Mouse (Mus musculus) embryonic facial prominence, embryonic 11.5 days (tissue): ENCODE results near the gene Sdccag8. TPM values are rescaled to one million over a fixed set of nuclear protein-coding genes. Genes with fewer than 3 reads are reported as not detected.

Source experiments
- ATAC-seq: fragments of 200-750 bp; cut with Nextera tagmentation; replicated peaks from 2 replicates; pipeline ENCODE4 v1.8.0; 2017; ENCODE audit warnings: low read depth; ENCODE audit not compliant: insufficient number of reproducible peaks, low FRiP score, low TSS enrichment
- DNase-seq: peaks from one replicate; pipeline ENCODE4 v3.0.0-alpha.2; 2015; ENCODE audit warnings: low spot score
- H3K27ac ChIP-seq: fragments of 300-500 bp; sonication (generic); replicated peaks from 2 replicates; pipeline ENCODE4 v1.5.1; 2014; ENCODE audit warnings: mild to moderate bottlenecking, low read depth, low read length, control low read depth
- H3K27me3 ChIP-seq: fragments of 300-500 bp; sonication (generic); 2 replicates; pipeline ENCODE4 v1.6.1; 2014; ENCODE audit warnings: mild to moderate bottlenecking, low read length, moderate library complexity, mixed read lengths; ENCODE audit not compliant: control insufficient read depth, insufficient read depth
- H3K36me3 ChIP-seq: fragments of 300-500 bp; sonication (generic); replicated peaks from 2 replicates; pipeline ENCODE4 v1.6.1; 2014; ENCODE audit warnings: low read depth, mild to moderate bottlenecking, low read length, moderate library complexity, mixed read lengths; ENCODE audit not compliant: control insufficient read depth, insufficient read depth
- H3K4me1 ChIP-seq: fragments of 300-500 bp; sonication (generic); 2 replicates; pipeline ENCODE4 v1.6.1; 2014; ENCODE audit warnings: low read length, mixed read lengths; ENCODE audit not compliant: control insufficient read depth, insufficient read depth
- H3K4me2 ChIP-seq: fragments of 300-500 bp; sonication (generic); 2 replicates; pipeline ENCODE4 v1.6.1; 2014; ENCODE audit warnings: low read depth, mild to moderate bottlenecking, control low read depth, low read length, moderate library complexity
- H3K4me3 ChIP-seq: fragments of 300-500 bp; sonication (generic); 2 replicates; pipeline ENCODE4 v1.5.1; 2014; ENCODE audit warnings: low read depth, low read length, control low read depth
- H3K9ac ChIP-seq: fragments of 300-500 bp; sonication (generic); replicated peaks from 2 replicates; pipeline ENCODE4 v1.6.1; 2014; ENCODE audit warnings: mild to moderate bottlenecking, control low read depth, low read length
- H3K9me3 ChIP-seq: fragments of 300-500 bp; sonication (generic); replicated peaks from 2 replicates; pipeline ENCODE4 v1.6.1; 2016; ENCODE audit warnings: mild to moderate bottlenecking, low read length, inconsistent platforms, mixed read lengths; ENCODE audit not compliant: control insufficient read depth
- WGBS: fragments of 180-500 bp; shearing (Covaris S2); extraction: QIAGEN DNeasy Blood & Tissue Kit; methylation state at CpG from one replicate; pipeline ENCODE4 v1.1.7; 2014; 5-methylcytosine and 5-hydroxymethylcytosine counted together
- polyA plus RNA-seq: library from polyadenylated mRNA; unstranded; fragments of >200 nt; fragmentation: Nextera tagmentation; extraction: Ambion mirVana; gene quantifications from 2 replicates; pipeline ENCODE4 v1.2.1, GENCODE M21; 2014

Sdccag8 gene
- polyA plus RNA-seq, 1 experiment from 2014 or later: 15.7 TPM

- DNase-seq (no peak), ATAC-seq (no peak)
- Histone ChIP-seq H3K36me3 (no peaks in the 10 kb centered on the region), H3K4me1 (no peaks in the 10 kb centered on the region), H3K4me2 (no peak overlapping the region), H3K27me3 (no peaks in the 10 kb centered on the region), H3K27ac (no peak overlapping the region), H3K9ac (no peak overlapping the region), H3K4me3 (no peak overlapping the region), H3K9me3 (no peaks in the 10 kb centered on the region)
- 86% methylated on average over 6 of the region's 6 CpGs for WGBS
Measured at GRCm38 (mm10) chr1:176949320-176949719, 134.9 kb downstream of the Sdccag8 start.

GRCm38 (mm10) chr1:176950061-176950460 lies 135.6 kb downstream of the Sdccag8 start:
- H3K4me2 ChIP-seq: no peak overlapping the region
- 92% methylated on average over 6 of the region's 6 CpGs for WGBS
- ATAC-seq: no peak

GRCm38 (mm10) chr1:176951836-176952235 lies 137.4 kb downstream of the Sdccag8 start:
- 61% methylated on average over 7 of the region's 7 CpGs for WGBS
- Histone ChIP-seq H3K4me3 (no peak overlapping the region), H3K9me3 (no peaks in the 10 kb centered on the region), H3K36me3 (no peaks in the 10 kb centered on the region), H3K9ac (no peak overlapping the region), H3K27me3 (no peaks in the 10 kb centered on the region), H3K4me1 (no peaks in the 10 kb centered on the region), H3K27ac (no peak overlapping the region), H3K4me2 (no peak overlapping the region)
- DNase-seq: no peak
- ATAC-seq: no peak

More at GRCm38 (mm10) chr1:176950061-176950460, 135.6 kb downstream of the Sdccag8 start:
- no peak overlapping the region for H3K27ac ChIP-seq
- no peaks in the 10 kb centered on the region for H3K27me3 ChIP-seq
- H3K9me3 ChIP-seq: no peaks in the 10 kb centered on the region
- H3K9ac ChIP-seq: no peak overlapping the region
- DNase-seq: no peak
- no peak overlapping the region for H3K4me3 ChIP-seq
- H3K36me3 ChIP-seq: no peaks in the 10 kb centered on the region
- H3K4me1 ChIP-seq: no peaks in the 10 kb centered on the region

GRCm38 (mm10) chr1:176958311-176958710 lies 143.9 kb downstream of the Sdccag8 start:
- Histone ChIP-seq H3K9ac (no peak overlapping the region), H3K9me3 (no peaks in the 10 kb centered on the region), H3K27ac (no peak overlapping the region), H3K36me3 (no peaks in the 10 kb centered on the region), H3K4me2 (no peak overlapping the region), H3K4me3 (no peak overlapping the region), H3K4me1 (no peaks in the 10 kb centered on the region), H3K27me3 (no peaks in the 10 kb centered on the region)
- 79% methylated on average over 2 of the region's 2 CpGs for WGBS
- ATAC-seq (no peak), DNase-seq (no peak)

GRCm38 (mm10) chr1:176961716-176962115 lies 147.3 kb downstream of the Sdccag8 start:
- Histone ChIP-seq H3K9ac (no peak overlapping the region), H3K4me3 (no peak overlapping the region), H3K4me1 (no peaks in the 10 kb centered on the region), H3K36me3 (no peaks in the 10 kb centered on the region), H3K9me3 (no peaks in the 10 kb centered on the region), H3K4me2 (no peak overlapping the region), H3K27ac (no peak overlapping the region), H3K27me3 (no peaks in the 10 kb centered on the region)
- DNase-seq (no peak), ATAC-seq (no peak)
- WGBS: 96% methylated on average over 10 of the region's 10 CpGs

GRCm38 (mm10) chr1:176962894-176963293 lies 148.4 kb downstream of the Sdccag8 start:
- WGBS: 72% methylated on average over 5 of the region's 5 CpGs
- DNase-seq (no peak), ATAC-seq (no peak)
- H3K4me2 ChIP-seq: no peak overlapping the region
- no peaks in the 10 kb centered on the region for H3K9me3 ChIP-seq
- H3K27me3 ChIP-seq: no peaks in the 10 kb centered on the region
- no peak overlapping the region for H3K27ac ChIP-seq
- H3K36me3 ChIP-seq: no peaks in the 10 kb centered on the region
- no peak overlapping the region for H3K4me3 ChIP-seq
- H3K9ac ChIP-seq: no peak overlapping the region
- H3K4me1 ChIP-seq: no peaks in the 10 kb centered on the region

GRCm38 (mm10) chr1:176967299-176967698 lies 152.8 kb downstream of the Sdccag8 start:
- H3K4me3 ChIP-seq: no peak overlapping the region
- no peak overlapping the region for H3K27ac ChIP-seq
- H3K9ac ChIP-seq: no peak overlapping the region
- no peaks in the 10 kb centered on the region for H3K27me3 ChIP-seq
- DNase-seq (no peak), ATAC-seq (no peak)
- no peaks in the 10 kb centered on the region for H3K36me3 ChIP-seq
- no peaks in the 10 kb centered on the region for H3K4me1 ChIP-seq
- no peak overlapping the region for H3K4me2 ChIP-seq
- H3K9me3 ChIP-seq: no peaks in the 10 kb centered on the region
- 81% methylated on average over 3 of the region's 3 CpGs for WGBS

- Histone ChIP-seq H3K27me3 (no peaks in the 10 kb centered on the region), H3K9me3 (no peaks in the 10 kb centered on the region), H3K9ac (no peak overlapping the region), H3K4me3 (no peak overlapping the region), H3K27ac (no peak overlapping the region), H3K4me2 (no peak overlapping the region), H3K36me3 (no peaks in the 10 kb centered on the region), H3K4me1 (no peaks in the 10 kb centered on the region)
- ATAC-seq (no peak), DNase-seq (no peak)
- 82% methylated on average over 16 of the region's 16 CpGs for WGBS
Measured at GRCm38 (mm10) chr1:176970635-176971478, 156.4 kb downstream of the Sdccag8 start.
